Mouse (Mus musculus) heart, adult 2 months (tissue): Measurements from ENCODE around the gene Dcaf8.

Experiments used
- CTCF ChIP-seq: fragments of 200-600 bp; IDR thresholded peaks from 2 replicates; pipeline ENCODE4 v1.8.1; 2022; ENCODE audit warnings: antibody characterized with exemption, mild to moderate bottlenecking, moderate library complexity
- POLR2A ChIP-seq: fragments of 200-500 bp; IDR thresholded peaks from 2 replicates; pipeline ENCODE4 v1.6.1; 2011; ENCODE audit warnings: mild to moderate bottlenecking, low read depth, low read length, control low read depth; ENCODE audit not compliant: insufficient read depth

- TF ChIP-seq CTCF (no peak), POLR2A (no peak)
These were observed 49.3 kb downstream of the Dcaf8 start for GRCm38 (mm10) chr1:172197146-172197545.
